Mouse (Mus musculus): ENCODE measurements around the gene Tnpo3. TPM values are rescaled to one million over a fixed set of nuclear protein-coding genes. Genes with fewer than 3 reads are reported as not detected.
"Not testable (repeated sequence)": the region's sequence is repeated elsewhere in the genome, so short reads cannot be mapped to it uniquely, and the experiment has no call there.

Tnpo3 gene
- polyA plus RNA-seq, 1 experiment, result 76.8 TPM

- DNase-seq (ENCODE audit: low read depth), result no peak
- no peak for TF ChIP-seq POLR2A (IDR thresholded peaks at IDR 0.05; ENCODE audit: borderline replicate concordance, extremely low read depth, insufficient read depth, insufficient read length, poor library complexity, severe bottlenecking)
- TF ChIP-seq CTCF (IDR thresholded peaks at IDR 0.05; ENCODE audit: borderline replicate concordance, extremely low read depth, insufficient read depth, insufficient read length), result no peak
These were observed 26.8 kb upstream of the Tnpo3 start for GRCm38 (mm10) chr6:29636322-29637092.

GRCm38 (mm10) chr6:29634537-29634936, 24.9 kb upstream of the Tnpo3 start:
- TF ChIP-seq POLR2A (IDR thresholded peaks at IDR 0.05; ENCODE audit: borderline replicate concordance, extremely low read depth, insufficient read depth, insufficient read length, poor library complexity, severe bottlenecking) (no peak), CTCF (IDR thresholded peaks at IDR 0.05; ENCODE audit: borderline replicate concordance, extremely low read depth, insufficient read depth, insufficient read length) (no peak)
- no peak for DNase-seq (ENCODE audit: low read depth)

DNA sequence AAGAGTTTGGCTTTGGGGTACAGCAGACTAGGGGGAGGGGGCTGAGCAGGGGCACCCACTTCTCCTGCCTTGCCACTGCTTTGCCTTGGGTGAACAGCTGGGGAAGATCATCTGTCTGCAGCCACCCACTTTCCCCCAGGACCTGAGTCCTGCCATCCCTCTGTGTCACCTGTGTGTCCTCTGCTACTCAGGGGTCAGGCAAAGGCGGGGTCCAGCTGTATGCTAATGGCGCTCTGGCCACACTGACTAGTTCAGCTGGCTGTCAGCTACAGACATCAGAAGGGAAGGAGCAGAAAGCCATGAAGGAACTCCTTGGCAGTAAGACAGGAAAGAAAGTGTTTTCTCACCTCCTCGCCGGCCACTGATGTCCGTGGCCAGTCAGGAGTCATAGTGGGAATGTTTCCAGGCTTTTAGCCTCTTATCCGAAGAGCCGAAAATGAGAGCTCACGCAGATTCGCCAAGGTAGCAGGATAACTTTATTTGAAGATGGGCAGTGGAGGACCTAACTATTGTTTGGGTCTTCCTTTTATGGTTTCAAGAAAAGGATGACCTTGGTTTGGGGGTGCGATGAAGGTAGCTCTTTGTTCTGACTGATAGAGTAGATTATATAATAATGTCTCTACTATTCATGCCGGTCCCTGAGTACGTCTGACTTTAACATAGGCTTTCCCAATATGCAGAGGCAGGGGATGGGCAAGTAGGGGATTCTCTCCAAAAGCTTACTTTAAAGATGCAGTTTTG, 23.0 kb upstream of the Tnpo3 start:
- TF ChIP-seq POLR2A (IDR thresholded peaks at IDR 0.05; ENCODE audit: borderline replicate concordance, extremely low read depth, insufficient read depth, insufficient read length, poor library complexity, severe bottlenecking), result no peak
- no peak for TF ChIP-seq CTCF (IDR thresholded peaks at IDR 0.05; ENCODE audit: borderline replicate concordance, extremely low read depth, insufficient read depth, insufficient read length)
- no peak for DNase-seq (ENCODE audit: low read depth)

DNA sequence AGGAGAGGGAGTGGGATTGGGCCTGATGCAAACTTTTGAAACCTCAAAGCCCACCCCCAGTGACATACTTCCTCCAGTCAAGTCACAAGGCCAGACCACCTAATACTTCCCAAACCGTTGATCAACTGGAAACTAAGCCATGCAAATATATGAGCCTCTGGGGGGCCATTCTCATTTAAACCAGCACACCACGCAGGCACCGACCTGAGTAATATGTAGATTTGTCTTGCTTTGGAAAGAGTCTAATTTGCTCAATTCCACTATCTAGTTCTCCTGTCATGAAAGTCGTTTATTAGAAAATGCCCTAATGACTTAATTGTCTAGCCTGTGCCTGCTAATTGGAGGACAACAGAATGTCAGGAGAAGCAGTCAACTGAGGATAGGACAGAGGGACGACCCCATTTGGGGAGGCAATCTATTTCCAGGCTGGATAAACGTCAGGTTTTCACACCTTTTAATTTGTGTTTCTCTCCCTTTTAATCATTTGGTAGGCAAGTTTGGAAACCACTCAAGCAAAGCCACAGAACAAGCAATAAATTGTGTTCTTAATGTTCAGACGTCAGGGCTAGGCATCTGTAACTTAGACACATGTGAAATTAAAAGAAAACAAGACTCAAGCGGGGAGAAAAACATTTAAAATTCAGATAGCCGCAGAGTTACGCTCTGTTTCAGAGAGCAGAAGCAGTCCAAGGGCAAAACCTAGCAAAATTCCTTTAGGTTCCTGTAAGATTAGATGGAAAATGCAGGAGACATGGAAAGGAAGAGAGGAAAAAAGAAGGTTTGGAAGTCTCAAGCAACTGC, 22.3 kb upstream of the Tnpo3 start:
- TF ChIP-seq POLR2A (IDR thresholded peaks at IDR 0.05; ENCODE audit: borderline replicate concordance, extremely low read depth, insufficient read depth, insufficient read length, poor library complexity, severe bottlenecking), result no peak
- TF ChIP-seq CTCF (IDR thresholded peaks at IDR 0.05; ENCODE audit: borderline replicate concordance, extremely low read depth, insufficient read depth, insufficient read length), result no peak

GRCm38 (mm10) chr6:29630216-29630615, 20.5 kb upstream of the Tnpo3 start:
- no peak for DNase-seq (ENCODE audit: low read depth)
- TF ChIP-seq CTCF (IDR thresholded peaks at IDR 0.05; ENCODE audit: borderline replicate concordance, extremely low read depth, insufficient read depth, insufficient read length) (no peak), POLR2A (IDR thresholded peaks at IDR 0.05; ENCODE audit: borderline replicate concordance, extremely low read depth, insufficient read depth, insufficient read length, poor library complexity, severe bottlenecking) (no peak)

More for the DNA sequence above, 22.3 kb upstream of the Tnpo3 start:
- DNase-seq (ENCODE audit: low read depth), result no peak

DNA sequence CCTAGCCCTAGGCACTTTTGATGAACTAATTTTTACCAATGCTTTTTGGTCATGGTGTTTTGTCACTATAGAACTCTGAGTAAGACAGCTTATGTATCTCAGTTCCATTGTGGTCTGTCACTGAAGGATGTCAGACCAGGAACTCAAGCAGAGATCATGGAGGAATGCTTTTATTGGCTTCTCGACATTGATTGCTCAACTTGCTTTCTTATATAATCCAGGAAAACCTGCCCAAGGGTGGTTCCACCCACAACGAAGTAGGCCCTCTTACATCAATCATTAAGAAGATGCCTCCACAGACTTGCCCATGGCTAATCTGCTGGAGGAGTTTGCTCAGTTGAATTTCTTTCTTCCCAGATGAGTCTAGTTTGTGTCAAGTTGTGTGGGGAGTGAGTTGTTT, 18.1 kb upstream of the Tnpo3 start:
- TF ChIP-seq CTCF (IDR thresholded peaks at IDR 0.05; ENCODE audit: borderline replicate concordance, extremely low read depth, insufficient read depth, insufficient read length) (no peak), POLR2A (IDR thresholded peaks at IDR 0.05; ENCODE audit: borderline replicate concordance, extremely low read depth, insufficient read depth, insufficient read length, poor library complexity, severe bottlenecking) (no peak)
- DNase-seq (ENCODE audit: low read depth), result no peak

DNA sequence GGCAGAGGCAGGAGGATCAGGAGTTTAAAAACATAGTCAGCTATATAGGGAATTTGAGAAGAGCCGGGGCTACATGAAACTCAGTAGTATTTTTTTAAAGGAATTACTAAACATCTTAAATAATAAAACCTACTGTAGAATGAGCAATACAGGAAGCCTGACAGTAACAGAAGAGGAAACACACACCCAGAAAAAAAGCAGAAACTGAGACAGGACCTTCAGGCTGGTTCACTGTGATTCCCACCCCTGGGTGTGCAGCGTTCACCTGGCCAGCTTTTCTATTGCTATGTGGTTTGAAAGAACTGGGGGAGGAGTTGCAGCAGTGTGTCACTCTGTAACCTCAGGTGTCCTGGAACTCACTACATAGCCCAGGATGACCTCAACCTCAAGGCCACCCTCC, 14.2 kb upstream of the Tnpo3 start:
- TF ChIP-seq POLR2A (IDR thresholded peaks at IDR 0.05; ENCODE audit: borderline replicate concordance, extremely low read depth, insufficient read depth, insufficient read length, poor library complexity, severe bottlenecking) (no peak), CTCF (IDR thresholded peaks at IDR 0.05; ENCODE audit: borderline replicate concordance, extremely low read depth, insufficient read depth, insufficient read length) (no peak)
- DNase-seq (ENCODE audit: low read depth), result no peak

- no peak for TF ChIP-seq CTCF (IDR thresholded peaks at IDR 0.05; ENCODE audit: borderline replicate concordance, extremely low read depth, insufficient read depth, insufficient read length)
- no peak for TF ChIP-seq POLR2A (IDR thresholded peaks at IDR 0.05; ENCODE audit: borderline replicate concordance, extremely low read depth, insufficient read depth, insufficient read length, poor library complexity, severe bottlenecking)
- no peak for DNase-seq (ENCODE audit: low read depth)
These were observed 12.6 kb upstream of the Tnpo3 start for GRCm38 (mm10) chr6:29622273-29622672.

GRCm38 (mm10) chr6:29620840-29621543, 11.3 kb upstream of the Tnpo3 start:
- DNase-seq (ENCODE audit: low read depth), result peak; percentile 18
- TF ChIP-seq CTCF (IDR thresholded peaks at IDR 0.05; ENCODE audit: borderline replicate concordance, extremely low read depth, insufficient read depth, insufficient read length) (no peak), POLR2A (IDR thresholded peaks at IDR 0.05; ENCODE audit: borderline replicate concordance, extremely low read depth, insufficient read depth, insufficient read length, poor library complexity, severe bottlenecking) (no peak)

DNA sequence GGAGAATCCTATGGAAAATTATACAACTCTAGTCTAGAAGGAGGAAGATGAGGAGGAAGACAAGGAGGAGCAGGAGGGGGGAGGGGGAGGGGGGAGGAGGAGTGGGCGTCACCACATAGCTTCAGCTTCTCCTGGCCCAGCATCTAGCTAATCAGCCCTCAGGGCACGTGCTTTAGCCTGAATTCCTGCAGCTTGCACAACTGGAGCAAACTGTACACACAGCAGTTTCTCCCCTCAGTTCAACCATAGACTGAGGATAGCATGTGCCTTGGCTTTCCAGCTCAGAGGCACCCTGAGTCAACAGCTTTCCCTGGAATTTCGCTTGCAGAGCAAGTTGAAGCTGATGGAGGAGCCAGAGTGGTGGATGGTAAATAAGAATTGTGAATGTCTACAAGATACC, 10.5 kb upstream of the Tnpo3 start:
- TF ChIP-seq CTCF (IDR thresholded peaks at IDR 0.05; ENCODE audit: borderline replicate concordance, extremely low read depth, insufficient read depth, insufficient read length) (no peak), POLR2A (IDR thresholded peaks at IDR 0.05; ENCODE audit: borderline replicate concordance, extremely low read depth, insufficient read depth, insufficient read length, poor library complexity, severe bottlenecking) (no peak)
- no peak for DNase-seq (ENCODE audit: low read depth)

- DNase-seq (ENCODE audit: low read depth), result not testable (repeated sequence)
These were observed 443 bp upstream of the Tnpo3 start for GRCm38 (mm10) chr6:29610020-29610640.

Measured in brain, embryonic 14.5 days (tissue).